Mouse (Mus musculus) G1E (cell line): ENCODE measurements around the gene Ddx49. TPM values are rescaled to one million over a fixed set of nuclear protein-coding genes. Genes with fewer than 3 reads are reported as not detected.

Experiments used
- ATAC-seq: 2 replicates; pipeline ENCODE4 v1.8.0; 2016; ENCODE audit warnings: mild to moderate bottlenecking; ENCODE audit not compliant: insufficient number of reproducible peaks, poor library complexity, low FRiP score, severe bottlenecking; ENCODE audit errors: extremely low read depth
- DNase-seq: peaks from one replicate; pipeline ENCODE4 v3.0.0; 2012; ENCODE audit warnings: low spot score
- H3K27me3 ChIP-seq: 2 replicates; pipeline ENCODE4 v1.6.1; 2012; ENCODE audit warnings: mild to moderate bottlenecking, low read length, inconsistent platforms; ENCODE audit not compliant: insufficient read depth
- H3K36me3 ChIP-seq: replicated peaks from 2 replicates; pipeline ENCODE3; 2012; ENCODE audit warnings: mild to moderate bottlenecking, inconsistent platforms
- H3K4me1 ChIP-seq: 2 replicates; pipeline ENCODE4 v1.6.1; 2012; ENCODE audit warnings: low read depth, low read length, inconsistent platforms, mixed read lengths; ENCODE audit not compliant: insufficient read depth
- H3K4me3 ChIP-seq: 2 replicates; pipeline ENCODE4 v1.5.1; 2012; ENCODE audit warnings: low read depth, mild to moderate bottlenecking, inconsistent platforms, low read length, moderate library complexity, mixed read lengths
- H3K9me3 ChIP-seq: replicated peaks from 2 replicates; pipeline ENCODE4 v1.6.1; 2012; ENCODE audit warnings: inconsistent platforms
- CTCF ChIP-seq: IDR thresholded peaks from 2 replicates; pipeline ENCODE4 v1.5.1; 2012; ENCODE audit warnings: low read depth, low read length, inconsistent platforms, mixed read lengths
- GATA1 ChIP-seq: IDR thresholded peaks from 2 replicates; pipeline ENCODE4 v1.6.1; 2012; ENCODE audit warnings: borderline replicate concordance, low read length, inconsistent platforms, mixed read lengths
- GATA2 ChIP-seq: IDR thresholded peaks from 2 replicates; pipeline ENCODE4 v1.6.1; 2012; ENCODE audit warnings: low read depth, low read length, inconsistent platforms, borderline replicate concordance
- POLR2AphosphoS5 ChIP-seq: IDR thresholded peaks from 2 replicates; pipeline ENCODE4 v1.6.1; 2012; ENCODE audit warnings: low read depth, low read length, inconsistent platforms; ENCODE audit not compliant: insufficient replicate concordance
- TAL1 ChIP-seq: conservative IDR thresholded peaks from 2 replicates; pipeline ENCODE4 v1.6.1; 2012; ENCODE audit warnings: low read depth, low read length, inconsistent platforms, mixed read lengths
- polyA plus RNA-seq: library from polyadenylated mRNA; stranded (reverse); fragments of >175 nt; gene quantifications from 2 replicates; pipeline ENCODE4 v1.2.3, GENCODE M21; 2012
- total RNA-seq, 2 experiments: library from RNA; stranded (forward) in 1 of 2; stranded (reverse) in 1 of 2; fragments of 200-1000 nt in 1 of 2; fragments of >200 nt in 1 of 2; fragmentation: Nextera tagmentation in 1 of 2; gene quantifications; 2 replicates each; pipeline ENCODE4 v1.2.3; 2014 to 2017

Ddx49 gene
- total and polyA plus RNA-seq, 3 experiments: 41.3 to 114 (median 55.1) TPM

- TF ChIP-seq TAL1 (no peak), CTCF (no peak), GATA1 (no peak), GATA2 (no peak), POLR2AphosphoS5 (no peak)
- H3K9me3 ChIP-seq: no peaks in the 10 kb centered on the region
These were observed 15.6 kb upstream of the Ddx49 start for GRCm38 (mm10) chr8:70317872-70318271.

GRCm38 (mm10) chr8:70316511-70317504, 14.5 kb upstream of the Ddx49 start:
- DNase-seq (no peak), ATAC-seq (no peak)
- peaks cover 22% of the 10 kb centered on the region for H3K36me3 ChIP-seq
- H3K27me3 ChIP-seq: peaks cover 50% of the 10 kb centered on the region
- TF ChIP-seq TAL1 (no peak), GATA2 (no peak), GATA1 (no peak), POLR2AphosphoS5 (no peak), CTCF (no peak)
- H3K4me3 ChIP-seq: no peak overlapping the region
- peaks cover 26% of the 10 kb centered on the region for H3K4me1 ChIP-seq
- no peaks in the 10 kb centered on the region for H3K9me3 ChIP-seq

More at GRCm38 (mm10) chr8:70317872-70318271, 15.6 kb upstream of the Ddx49 start:
- ATAC-seq: no peak
- no peak for DNase-seq
- Histone ChIP-seq H3K27me3 (peaks cover 58% of the 10 kb centered on the region), H3K36me3 (peaks cover 11% of the 10 kb centered on the region), H3K4me3 (no peak overlapping the region), H3K4me1 (peaks cover 23% of the 10 kb centered on the region)

DNA sequence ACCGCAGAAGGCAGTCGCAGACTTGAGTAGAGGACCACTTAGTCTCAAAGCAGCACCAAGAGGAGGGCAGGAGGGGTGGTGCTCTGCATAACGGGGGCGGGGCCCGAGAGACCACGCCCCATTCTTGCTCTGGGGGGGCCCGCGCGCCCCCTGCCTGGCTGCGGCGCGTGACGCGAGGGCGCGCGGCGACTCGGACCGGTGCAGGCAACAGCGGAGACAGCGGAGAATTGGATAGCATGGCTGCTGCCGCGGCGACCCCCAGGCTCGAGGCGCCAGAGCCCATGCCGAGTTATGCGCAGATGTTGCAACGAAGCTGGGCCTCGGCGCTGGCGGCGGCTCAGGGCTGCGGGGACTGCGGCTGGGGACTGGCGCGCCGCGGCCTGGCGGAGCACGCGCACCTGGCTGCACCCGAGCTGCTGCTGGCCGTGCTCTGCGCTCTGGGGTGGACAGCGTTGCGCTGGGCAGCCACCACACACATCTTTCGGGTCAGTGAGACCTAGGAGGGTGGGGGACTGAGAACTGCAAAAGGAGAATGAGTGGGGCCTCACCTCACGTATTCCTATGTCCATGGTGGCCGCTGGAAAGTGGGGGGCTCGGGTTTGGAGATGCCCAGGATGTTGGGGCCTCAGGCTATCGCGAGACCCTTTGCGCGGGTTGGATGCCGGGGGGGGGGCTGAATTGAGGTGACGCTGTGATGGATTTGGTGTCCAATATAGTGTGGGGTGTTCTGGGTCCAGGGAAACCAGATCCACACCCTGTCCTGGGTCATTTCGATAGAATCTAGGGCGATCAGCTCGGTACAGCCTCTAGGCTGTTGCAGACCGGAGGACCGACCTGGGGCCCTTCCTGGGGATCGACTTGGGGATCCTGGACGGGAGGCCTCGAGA, 13.6 kb upstream of the Ddx49 start, which contains the start of gene Cers1:
Gene Cers1, plus strand, starts transcription at position 152 of the 887 bp plus-strand sequence.
- peaks cover 31% of the 10 kb centered on the region for H3K36me3 ChIP-seq
- no peak for ATAC-seq
- H3K9me3 ChIP-seq: no peaks in the 10 kb centered on the region
- H3K4me1 ChIP-seq: peaks cover 22% of the 10 kb centered on the region
- no peak for DNase-seq
- peak within 1 kb of the TSS; percentile 56; the same call in 1 of the 2 replicates for H3K4me3 ChIP-seq
- TF ChIP-seq GATA1: no peak
- no peak for TF ChIP-seq POLR2AphosphoS5
- TF ChIP-seq CTCF: no peak
- TF ChIP-seq TAL1: no peak
- no peak for TF ChIP-seq GATA2
- H3K27me3 ChIP-seq: peaks cover 42% of the 10 kb centered on the region

DNA sequence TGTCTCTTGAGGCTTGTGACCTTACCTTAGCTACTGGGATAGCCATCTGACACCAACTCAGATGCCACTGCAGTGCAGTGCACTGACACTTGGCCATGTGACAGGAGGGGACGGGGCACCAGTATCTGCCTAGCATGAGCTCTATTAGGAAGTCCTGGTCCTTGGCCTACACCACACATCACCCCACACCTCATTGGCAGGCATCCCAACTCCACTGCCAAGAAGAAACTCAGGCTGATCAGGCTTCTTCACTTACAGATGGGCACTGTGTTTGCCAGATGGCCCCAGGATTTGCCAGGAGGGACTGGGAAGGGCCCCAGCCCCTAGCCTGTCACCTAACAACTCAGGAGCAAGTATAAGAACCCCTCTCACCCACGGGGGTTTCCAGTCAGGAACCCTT, 11.1 kb upstream of the Ddx49 start:
- Histone ChIP-seq H3K36me3 (peaks cover 53% of the 10 kb centered on the region), H3K4me3 (no peak overlapping the region), H3K27me3 (peaks cover 32% of the 10 kb centered on the region), H3K4me1 (peaks cover 22% of the 10 kb centered on the region), H3K9me3 (no peaks in the 10 kb centered on the region)
- ATAC-seq (no peak), DNase-seq (no peak)
- TF ChIP-seq CTCF (no peak), GATA2 (no peak), GATA1 (no peak), POLR2AphosphoS5 (no peak), TAL1 (no peak)

DNA sequence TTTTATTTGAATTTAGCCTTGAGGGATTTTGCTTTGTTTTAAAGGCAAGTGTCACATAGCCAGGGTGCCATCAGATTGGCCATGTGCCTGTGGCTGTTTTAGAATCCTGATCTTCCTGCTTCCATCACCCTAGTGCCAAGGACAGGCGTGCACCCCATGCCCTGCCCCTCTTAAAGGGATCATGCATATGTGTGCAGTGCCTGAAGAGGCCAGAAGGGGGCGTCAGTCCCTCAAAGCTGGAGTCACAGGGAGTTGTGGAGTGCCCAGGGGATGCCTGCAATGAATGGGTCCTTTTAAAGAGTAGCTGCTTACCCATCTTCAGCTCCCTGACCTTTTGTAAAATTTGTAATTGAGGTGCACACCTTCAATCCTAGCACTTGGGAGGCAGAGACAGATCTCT, 7.0 kb upstream of the Ddx49 start:
- H3K9me3 ChIP-seq: no peaks in the 10 kb centered on the region
- peaks cover 93% of the 10 kb centered on the region for H3K36me3 ChIP-seq
- no peak for ATAC-seq
- TF ChIP-seq CTCF (peak; percentile 33; the same call in 1 of the 2 replicates), TAL1 (no peak), POLR2AphosphoS5 (no peak)
- peaks cover 23% of the 10 kb centered on the region for H3K4me1 ChIP-seq
- H3K4me3 ChIP-seq: no peak overlapping the region
- no peak for DNase-seq
- no peaks in the 10 kb centered on the region for H3K27me3 ChIP-seq
